Mouse (Mus musculus) adrenal gland, postnatal 14 days (tissue): ENCODE measurements around the gene Abcg8. TPM values are rescaled to one million over a fixed set of nuclear protein-coding genes. Genes with fewer than 3 reads are reported as not detected.

Source experiments
- DNase-seq: peaks from one replicate; pipeline ENCODE4 v3.0.0; 2021; ENCODE audit warnings: mixed read lengths
- total RNA-seq: library from RNA; stranded (reverse); gene quantifications from 2 replicates; pipeline ENCODE4 v1.2.3, GENCODE M21; 2021

The Abcg8 gene
- total RNA-seq, 1 experiment from 2014 or later: 17.1 TPM

GRCm38 (mm10) chr17:84713563-84714164 is 37.6 kb downstream of the Abcg8 start:
- no peak for DNase-seq

- no peak for DNase-seq
Measured at GRCm38 (mm10) chr17:84714930-84715329, 38.8 kb downstream of the Abcg8 start.

- DNase-seq: no peak
Measured at GRCm38 (mm10) chr17:84716252-84716872, 40.3 kb downstream of the Abcg8 start.

GRCm38 (mm10) chr17:84717416-84717815 is 41.3 kb downstream of the Abcg8 start:
- DNase-seq: no peak

GRCm38 (mm10) chr17:84719105-84719504 is 43.0 kb downstream of the Abcg8 start:
- no peak for DNase-seq

- no peak for DNase-seq
Measured at GRCm38 (mm10) chr17:84724028-84724427, 47.9 kb downstream of the Abcg8 start.

- DNase-seq: no peak
Measured at GRCm38 (mm10) chr17:84725163-84725562, 49.1 kb downstream of the Abcg8 start.

- no peak for DNase-seq
Measured at GRCm38 (mm10) chr17:84728201-84728911, 52.3 kb downstream of the Abcg8 start.

- no peak for DNase-seq
Measured at GRCm38 (mm10) chr17:84729140-84729539, 53.0 kb downstream of the Abcg8 start.

GRCm38 (mm10) chr17:84731361-84731760 is 55.3 kb downstream of the Abcg8 start:
- DNase-seq: no peak

- no peak for DNase-seq
Measured at GRCm38 (mm10) chr17:84732612-84733011, 56.5 kb downstream of the Abcg8 start.

GRCm38 (mm10) chr17:84736719-84737118 is 60.6 kb downstream of the Abcg8 start:
- DNase-seq: no peak

GRCm38 (mm10) chr17:84738073-84738797 is 62.1 kb downstream of the Abcg8 start:
- no peak for DNase-seq

- DNase-seq: no peak
Measured at GRCm38 (mm10) chr17:84744256-84744655, 68.2 kb downstream of the Abcg8 start.

- no peak for DNase-seq
Measured at GRCm38 (mm10) chr17:84745001-84745400, 68.9 kb downstream of the Abcg8 start.

GRCm38 (mm10) chr17:84747212-84747611 is 71.1 kb downstream of the Abcg8 start:
- no peak for DNase-seq

- no peak for DNase-seq
Measured at GRCm38 (mm10) chr17:84748152-84748682, 72.1 kb downstream of the Abcg8 start.

- DNase-seq: no peak
Measured at GRCm38 (mm10) chr17:84749297-84749696, 73.2 kb downstream of the Abcg8 start.
